Mouse (Mus musculus) ES-E14 (cell line): ENCODE measurements around the gene Zbtb25.

Experiments
- CHD2 ChIP-seq: IDR thresholded peaks from 2 replicates; pipeline ENCODE4 v1.6.1; 2014; ENCODE audit warnings: mild to moderate bottlenecking, low read depth, low read length, inconsistent platforms
- HCFC1 ChIP-seq: IDR thresholded peaks from 2 replicates; pipeline ENCODE4 v1.6.1; 2012; ENCODE audit warnings: low read length, inconsistent platforms, borderline replicate concordance; ENCODE audit not compliant: insufficient read depth
- MAFK ChIP-seq: IDR thresholded peaks from 2 replicates; pipeline ENCODE4 v1.6.1; 2014; ENCODE audit warnings: mild to moderate bottlenecking, low read depth, low read length, inconsistent platforms; ENCODE audit not compliant: insufficient read depth

- TF ChIP-seq HCFC1 (no peak), CHD2 (no peak), MAFK (no peak)
These were observed 65.2 kb downstream of the Zbtb25 start for GRCm38 (mm10) chr12:76304199-76304598.
